Mouse (Mus musculus) embryonic facial prominence, embryonic 15.5 days (tissue): ENCODE measurements at regions not wholly inside any gene's neighbourhood (a gene's known extent, or its start where the extent isn't known, plus 50 kb on each side); places are given as distances from the start of the nearest gene placed in this dataset.

Experiments
- ATAC-seq: fragments of 200-750 bp; cut with Nextera tagmentation; 2 replicates; pipeline ENCODE4 v1.8.0; 2017; ENCODE audit warnings: low read depth, moderate TSS enrichment; ENCODE audit not compliant: insufficient number of reproducible peaks, low FRiP score, low TSS enrichment
- H3K27ac ChIP-seq: fragments of 300-500 bp; sonication (generic); replicated peaks from 2 replicates; pipeline ENCODE4 v1.5.1; 2015; ENCODE audit warnings: mild to moderate bottlenecking, inconsistent platforms
- H3K27me3 ChIP-seq: fragments of 300-500 bp; sonication (generic); 2 replicates; pipeline ENCODE4 v1.6.1; 2015; ENCODE audit warnings: inconsistent platforms
- H3K36me3 ChIP-seq: fragments of 300-500 bp; sonication (generic); 2 replicates; pipeline ENCODE4 v1.6.1; 2015; ENCODE audit warnings: mild to moderate bottlenecking, inconsistent platforms
- H3K4me1 ChIP-seq: fragments of 300-500 bp; sonication (generic); 2 replicates; pipeline ENCODE4 v1.6.1; 2015; ENCODE audit warnings: inconsistent platforms
- H3K4me2 ChIP-seq: fragments of 300-500 bp; sonication (generic); replicated peaks from 2 replicates; pipeline ENCODE4 v1.6.1; 2015; ENCODE audit warnings: mild to moderate bottlenecking, inconsistent platforms
- H3K4me3 ChIP-seq: fragments of 300-500 bp; sonication (generic); replicated peaks from 2 replicates; pipeline ENCODE4 v1.5.1; 2015; ENCODE audit warnings: mild to moderate bottlenecking, inconsistent platforms
- H3K9ac ChIP-seq: fragments of 300-500 bp; sonication (generic); 2 replicates; pipeline ENCODE4 v1.6.1; 2015; ENCODE audit warnings: inconsistent platforms
- H3K9me3 ChIP-seq: fragments of 300-500 bp; sonication (generic); replicated peaks from 2 replicates; pipeline ENCODE4 v1.6.1; 2016; ENCODE audit warnings: inconsistent platforms
- WGBS: fragments of 180-500 bp; shearing (Covaris S2); methylation state at CpG from one replicate; pipeline ENCODE4 v1.1.7; 2015; 5-methylcytosine and 5-hydroxymethylcytosine counted together

GRCm38 (mm10) chr11:25157135-25157860, 1053.3 kb downstream of the 5730522E02Rik start:
- Histone ChIP-seq H3K27ac (no peak overlapping the region), H3K9ac (no peak overlapping the region), H3K4me3 (no peak overlapping the region), H3K9me3 (no peaks in the 10 kb centered on the region), H3K4me2 (no peak overlapping the region), H3K27me3 (no peaks in the 10 kb centered on the region), H3K36me3 (no peaks in the 10 kb centered on the region), H3K4me1 (no peaks in the 10 kb centered on the region)
- WGBS = 19% methylated on average over 11 of the region's 11 CpGs
- no peak for ATAC-seq

GRCm38 (mm10) chr11:25157861-25158245, 1052.7 kb downstream of the 5730522E02Rik start:
- H3K27ac ChIP-seq = no peak overlapping the region
- no peaks in the 10 kb centered on the region for H3K9me3 ChIP-seq
- no peaks in the 10 kb centered on the region for H3K36me3 ChIP-seq
- H3K27me3 ChIP-seq = no peaks in the 10 kb centered on the region
- H3K9ac ChIP-seq = no peak overlapping the region
- no peak for ATAC-seq
- no peak overlapping the region for H3K4me2 ChIP-seq
- WGBS = 45% methylated on average over 3 of the region's 3 CpGs
- no peak overlapping the region for H3K4me3 ChIP-seq
- no peaks in the 10 kb centered on the region for H3K4me1 ChIP-seq

GRCm38 (mm10) chr11:25158884-25159283, 1051.7 kb downstream of the 5730522E02Rik start:
- Histone ChIP-seq H3K27ac (no peak overlapping the region), H3K4me3 (no peak overlapping the region), H3K9me3 (no peaks in the 10 kb centered on the region), H3K4me2 (no peak overlapping the region), H3K9ac (no peak overlapping the region), H3K27me3 (no peaks in the 10 kb centered on the region), H3K36me3 (no peaks in the 10 kb centered on the region), H3K4me1 (no peaks in the 10 kb centered on the region)
- 92% methylated on average over 1 of the region's 1 CpGs for whole genome bisulfite sequencing
- no peak for ATAC-seq

- no peak overlapping the region for H3K9ac ChIP-seq
- H3K27ac ChIP-seq = no peak overlapping the region
- 79% methylated on average over 1 of the region's 1 CpGs for WGBS
Observed at GRCm38 (mm10) chr11:25167939-25168338, 1042.6 kb downstream of the 5730522E02Rik start.

GRCm38 (mm10) chr11:25171048-25171447, 1039.5 kb downstream of the 5730522E02Rik start:
- ATAC-seq = no peak
- H3K36me3 ChIP-seq = no peaks in the 10 kb centered on the region
- 55% methylated on average over 1 of the region's 1 CpGs for WGBS

More at GRCm38 (mm10) chr11:25167939-25168338, 1042.6 kb downstream of the 5730522E02Rik start:
- Histone ChIP-seq H3K4me3 (no peak overlapping the region), H3K9me3 (no peaks in the 10 kb centered on the region), H3K36me3 (no peaks in the 10 kb centered on the region), H3K4me2 (no peak overlapping the region), H3K4me1 (no peaks in the 10 kb centered on the region), H3K27me3 (no peaks in the 10 kb centered on the region)
- no peak for ATAC-seq

More at GRCm38 (mm10) chr11:25171048-25171447, 1039.5 kb downstream of the 5730522E02Rik start:
- H3K9ac ChIP-seq = no peak overlapping the region
- no peaks in the 10 kb centered on the region for H3K4me1 ChIP-seq
- no peak overlapping the region for H3K4me2 ChIP-seq
- H3K27me3 ChIP-seq = no peaks in the 10 kb centered on the region
- H3K9me3 ChIP-seq = no peaks in the 10 kb centered on the region
- no peak overlapping the region for H3K27ac ChIP-seq
- no peak overlapping the region for H3K4me3 ChIP-seq
